Mouse (Mus musculus): ENCODE measurements at regions not wholly inside any gene's neighbourhood (a gene's known extent, or its start where the extent isn't known, plus 50 kb on each side); places are given as distances from the start of the nearest gene placed in this dataset.
"Not testable (repeated sequence)": the region's sequence is repeated elsewhere in the genome, so short reads cannot be mapped to it uniquely, and the experiment has no call there.

- Histone ChIP-seq H3K4me1 (ENCODE audit: insufficient read depth, low read depth, low read length) (no peaks in the 10 kb centered on the region), H3K4me3 (ENCODE audit: low read depth, low read length) (no peak overlapping the region), H3K36me3 (ENCODE audit: insufficient read depth, low read length) (no peaks in the 10 kb centered on the region), H3K9ac (replicated peaks; ENCODE audit: low read depth) (no peak overlapping the region), H3K27me3 (replicated peaks; ENCODE audit: insufficient read depth, low read length) (no peaks in the 10 kb centered on the region), H3K27ac (ENCODE audit: low read length) (no peak overlapping the region), H3K4me2 (replicated peaks; ENCODE audit: low read depth, low read length) (no peak overlapping the region), H3K9me3 (ENCODE audit: low read length) (no peaks in the 10 kb centered on the region)
- ATAC-seq (no peak), DNase-seq (ENCODE audit: low spot score) (no peak)
- TF ChIP-seq EP300 (IDR thresholded peaks at IDR 0.05) (no peak), CTCF (IDR thresholded peaks at IDR 0.05) (no peak)
Observed at GRCm38 (mm10) chr1:80969927-80970326, 106.8 kb upstream of the Nyap2 start.

GRCm38 (mm10) chr1:80969194-80969593, 107.6 kb upstream of the Nyap2 start:
- Histone ChIP-seq H3K36me3 (ENCODE audit: insufficient read depth, low read length) (no peaks in the 10 kb centered on the region), H3K27ac (ENCODE audit: low read length) (no peak overlapping the region), H3K4me3 (ENCODE audit: low read depth, low read length) (no peak overlapping the region), H3K4me1 (ENCODE audit: insufficient read depth, low read depth, low read length) (no peaks in the 10 kb centered on the region), H3K4me2 (replicated peaks; ENCODE audit: low read depth, low read length) (no peak overlapping the region), H3K27me3 (replicated peaks; ENCODE audit: insufficient read depth, low read length) (no peaks in the 10 kb centered on the region), H3K9ac (replicated peaks; ENCODE audit: low read depth) (no peak overlapping the region), H3K9me3 (ENCODE audit: low read length) (no peaks in the 10 kb centered on the region)
- no peak for ATAC-seq
- no peak for TF ChIP-seq CTCF (IDR thresholded peaks at IDR 0.05)
- TF ChIP-seq EP300 (IDR thresholded peaks at IDR 0.05) = no peak
- DNase-seq (ENCODE audit: low spot score) = no peak
- WGBS = 49% methylated on average over 1 of the region's 1 CpGs

DNA sequence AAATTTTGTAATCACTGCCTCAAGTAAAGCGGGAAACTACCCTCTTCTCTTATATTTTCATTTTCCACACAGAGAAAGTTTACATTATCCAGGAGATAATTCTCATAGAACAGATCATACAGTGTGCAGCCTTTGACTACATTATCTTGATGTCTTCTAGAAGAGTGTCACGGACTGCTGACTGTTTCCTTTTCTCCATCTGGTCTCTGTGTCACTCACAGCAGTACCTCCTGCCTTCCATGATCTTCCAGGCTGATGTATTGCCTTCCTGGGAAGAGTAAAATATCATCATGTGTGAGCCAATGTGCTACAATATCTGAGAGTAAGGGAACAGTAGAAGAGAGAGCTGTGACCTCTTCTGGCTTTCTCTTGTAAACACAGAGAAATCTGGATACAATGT, 111.0 kb upstream of the Nyap2 start:
- DNase-seq (ENCODE audit: low spot score) (no peak), ATAC-seq (no peak)
- Histone ChIP-seq H3K4me1 (ENCODE audit: insufficient read depth, low read depth, low read length) (no peaks in the 10 kb centered on the region), H3K9ac (replicated peaks; ENCODE audit: low read depth) (no peak overlapping the region), H3K27ac (ENCODE audit: low read length) (no peak overlapping the region), H3K36me3 (ENCODE audit: insufficient read depth, low read length) (no peaks in the 10 kb centered on the region), H3K4me2 (replicated peaks; ENCODE audit: low read depth, low read length) (no peak overlapping the region), H3K27me3 (replicated peaks; ENCODE audit: insufficient read depth, low read length) (no peaks in the 10 kb centered on the region), H3K4me3 (ENCODE audit: low read depth, low read length) (no peak overlapping the region), H3K9me3 (ENCODE audit: low read length) (no peaks in the 10 kb centered on the region)
- no peak for TF ChIP-seq EP300 (IDR thresholded peaks at IDR 0.05)
- no peak for TF ChIP-seq CTCF (IDR thresholded peaks at IDR 0.05)
- WGBS = 51% methylated on average over 2 of the region's 2 CpGs

DNA sequence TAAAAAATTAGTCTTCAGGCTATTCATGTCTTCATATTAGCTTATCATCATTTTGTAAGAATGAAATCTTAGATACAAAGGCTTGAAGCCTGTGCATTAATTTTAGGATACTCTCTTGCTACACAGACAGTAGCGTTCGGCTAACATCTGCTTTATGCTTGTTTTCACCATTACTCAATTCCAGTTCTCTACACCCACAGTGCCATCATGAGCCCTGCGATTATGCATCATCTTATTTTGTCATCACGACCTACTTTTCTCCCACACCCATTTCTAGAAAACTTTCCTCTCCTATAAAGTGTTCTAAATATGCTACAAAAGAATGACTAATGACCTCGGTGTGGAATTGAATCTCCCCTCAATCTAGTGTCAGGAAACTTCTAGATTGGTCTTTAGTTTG, 112.4 kb upstream of the Nyap2 start:
- no peaks in the 10 kb centered on the region for H3K27me3 ChIP-seq (replicated peaks; ENCODE audit: insufficient read depth, low read length)
- 73% methylated on average over 5 of the region's 5 CpGs for WGBS
- TF ChIP-seq CTCF (IDR thresholded peaks at IDR 0.05) (no peak), EP300 (IDR thresholded peaks at IDR 0.05) (no peak)

DNA sequence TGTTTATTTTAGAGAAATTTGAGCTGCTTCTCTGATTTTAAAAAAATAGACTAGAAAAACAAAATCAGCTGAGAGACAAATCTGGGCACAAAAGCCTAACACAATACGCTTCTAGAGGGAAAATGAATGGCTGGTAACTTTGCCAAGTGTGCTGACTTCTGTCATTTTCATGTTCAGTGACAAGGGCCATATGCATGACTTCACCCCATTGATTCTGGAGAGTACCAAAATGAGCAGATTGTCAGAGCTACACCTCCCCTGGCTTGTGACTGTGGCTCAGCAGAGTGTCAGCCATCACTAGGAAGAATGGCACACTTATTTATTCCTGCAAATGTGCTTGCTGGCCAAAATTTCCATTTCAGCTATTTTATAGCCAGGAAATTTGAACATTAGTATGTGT, 112.9 kb upstream of the Nyap2 start:
- Histone ChIP-seq H3K9ac (replicated peaks; ENCODE audit: low read depth) (no peak overlapping the region), H3K4me1 (ENCODE audit: insufficient read depth, low read depth, low read length) (no peaks in the 10 kb centered on the region), H3K9me3 (ENCODE audit: low read length) (no peaks in the 10 kb centered on the region), H3K36me3 (ENCODE audit: insufficient read depth, low read length) (no peaks in the 10 kb centered on the region), H3K27ac (ENCODE audit: low read length) (no peak overlapping the region), H3K27me3 (replicated peaks; ENCODE audit: insufficient read depth, low read length) (no peaks in the 10 kb centered on the region), H3K4me2 (replicated peaks; ENCODE audit: low read depth, low read length) (no peak overlapping the region), H3K4me3 (ENCODE audit: low read depth, low read length) (no peak overlapping the region)
- no peak for ATAC-seq
- WGBS = 53% methylated on average over 1 of the region's 1 CpGs
- TF ChIP-seq CTCF (IDR thresholded peaks at IDR 0.05) (no peak), EP300 (IDR thresholded peaks at IDR 0.05) (no peak)
- DNase-seq (ENCODE audit: low spot score) = no peak

More for the DNA sequence above, 112.4 kb upstream of the Nyap2 start:
- Histone ChIP-seq H3K4me2 (replicated peaks; ENCODE audit: low read depth, low read length) (no peak overlapping the region), H3K4me1 (ENCODE audit: insufficient read depth, low read depth, low read length) (no peaks in the 10 kb centered on the region), H3K36me3 (ENCODE audit: insufficient read depth, low read length) (no peaks in the 10 kb centered on the region), H3K4me3 (ENCODE audit: low read depth, low read length) (no peak overlapping the region), H3K27ac (ENCODE audit: low read length) (no peak overlapping the region), H3K9me3 (ENCODE audit: low read length) (no peaks in the 10 kb centered on the region), H3K9ac (replicated peaks; ENCODE audit: low read depth) (no peak overlapping the region)
- DNase-seq (ENCODE audit: low spot score) (no peak), ATAC-seq (no peak)

GRCm38 (mm10) chr1:80950406-80950805, 126.3 kb upstream of the Nyap2 start:
- TF ChIP-seq EP300 (IDR thresholded peaks at IDR 0.05) (no peak), CTCF (IDR thresholded peaks at IDR 0.05) (no peak)
- Histone ChIP-seq H3K4me1 (ENCODE audit: insufficient read depth, low read depth, low read length) (no peaks in the 10 kb centered on the region), H3K9ac (replicated peaks; ENCODE audit: low read depth) (no peak overlapping the region), H3K27me3 (replicated peaks; ENCODE audit: insufficient read depth, low read length) (no peaks in the 10 kb centered on the region), H3K4me3 (ENCODE audit: low read depth, low read length) (no peak overlapping the region), H3K27ac (ENCODE audit: low read length) (no peak overlapping the region), H3K9me3 (ENCODE audit: low read length) (no peaks in the 10 kb centered on the region), H3K36me3 (ENCODE audit: insufficient read depth, low read length) (no peaks in the 10 kb centered on the region), H3K4me2 (replicated peaks; ENCODE audit: low read depth, low read length) (no peak overlapping the region)
- 62% methylated on average over 4 of the region's 4 CpGs for WGBS
- ATAC-seq (no peak), DNase-seq (ENCODE audit: low spot score) (no peak)

DNA sequence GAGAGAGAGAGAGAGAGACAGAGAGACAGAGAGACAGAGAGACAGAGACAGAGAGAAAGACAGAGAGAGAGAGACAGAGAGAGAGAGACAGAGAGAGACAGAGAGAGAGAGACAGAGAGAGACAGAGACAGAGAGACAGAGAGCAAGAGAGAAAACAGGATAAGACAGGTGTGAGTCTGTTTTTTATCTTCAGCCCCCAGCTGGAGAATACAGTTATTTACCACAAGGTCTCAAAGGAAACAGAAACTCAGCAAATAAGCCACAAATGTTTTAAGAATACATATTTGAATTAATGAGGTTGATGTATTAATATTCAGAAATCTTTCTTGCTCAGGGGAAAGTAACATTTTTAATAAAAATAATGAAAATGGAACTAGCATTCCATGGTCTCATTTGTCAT, 130.7 kb upstream of the Nyap2 start:
- H3K9ac ChIP-seq (replicated peaks; ENCODE audit: low read depth); ATAC-seq; H3K9me3 ChIP-seq (ENCODE audit: low read length); H3K4me1 ChIP-seq (ENCODE audit: insufficient read depth, low read depth, low read length); H3K27ac ChIP-seq (ENCODE audit: low read length); H3K4me3 ChIP-seq (ENCODE audit: low read depth, low read length); H3K4me2 ChIP-seq (replicated peaks; ENCODE audit: low read depth, low read length); DNase-seq (ENCODE audit: low spot score); H3K27me3 ChIP-seq (replicated peaks; ENCODE audit: insufficient read depth, low read length); H3K36me3 ChIP-seq (ENCODE audit: insufficient read depth, low read length): not testable (repeated sequence)
